Mouse (Mus musculus): ENCODE results near the gene Slc16a6.

Gene Slc16a6

GRCm38 (mm10) chr11:109485398-109486045, 12.1 kb upstream of the Slc16a6 start:
- DNase-seq: peak; percentile 91

- DNase-seq: no peak
Observed at GRCm38 (mm10) chr11:109480440-109480839, 7.0 kb upstream of the Slc16a6 start.

DNA sequence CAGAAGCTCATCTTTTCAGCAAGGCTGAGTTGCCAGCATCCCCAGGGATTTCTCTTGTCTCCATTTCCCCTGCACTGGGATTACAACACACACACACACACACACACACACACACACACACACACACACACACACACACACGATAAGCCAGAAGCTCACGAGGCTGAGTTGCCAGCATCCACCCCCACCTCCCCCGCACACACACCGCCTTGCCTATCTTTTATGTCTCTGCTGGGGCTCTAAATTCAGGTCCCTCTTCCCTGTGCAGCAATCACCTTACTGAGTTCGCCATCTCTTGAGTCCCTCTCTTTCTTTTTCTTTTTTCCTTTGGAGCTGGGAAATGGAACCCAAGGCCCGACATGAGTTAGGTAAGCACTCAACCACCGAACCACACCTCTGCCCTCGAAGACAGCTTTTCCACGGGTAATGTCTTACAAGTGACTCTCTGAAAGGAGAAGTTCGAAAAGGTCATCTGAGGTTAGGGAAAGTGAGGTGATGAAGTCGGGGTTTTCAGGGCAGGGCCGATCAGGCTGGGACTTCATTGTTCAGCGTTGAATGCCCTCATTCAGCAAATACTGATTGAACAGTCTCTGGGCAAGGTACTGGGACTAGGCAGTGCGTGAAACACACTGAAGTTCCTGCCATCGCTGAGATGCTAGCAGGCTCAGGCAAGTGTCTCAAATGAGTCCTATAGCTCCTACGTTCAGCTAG, 6.3 kb upstream of the Slc16a6 start:
- no peak for DNase-seq

- no peak for DNase-seq
Observed at GRCm38 (mm10) chr11:109477606-109478380, 4.4 kb upstream of the Slc16a6 start.

DNA sequence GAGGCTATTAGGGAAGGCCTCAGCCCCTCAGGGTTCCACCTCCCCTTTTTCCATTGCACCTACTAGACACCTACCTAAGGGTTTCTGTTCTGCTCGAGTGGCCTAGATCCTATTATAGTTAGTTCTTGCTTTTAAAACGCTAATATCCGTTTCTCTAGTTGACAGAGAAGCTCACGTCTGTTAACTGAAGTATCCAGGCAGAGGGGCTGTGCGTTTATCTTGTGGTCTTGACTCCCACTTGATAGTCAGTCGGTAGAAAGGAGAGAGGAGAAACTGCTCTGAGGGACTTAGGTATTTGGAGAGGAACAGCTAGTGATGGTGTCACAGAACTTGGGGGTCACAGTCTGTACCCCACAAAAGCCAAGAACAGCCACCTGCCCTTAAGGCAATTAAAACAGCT, 3.3 kb upstream of the Slc16a6 start:
- no peak for DNase-seq

GRCm38 (mm10) chr11:109476241-109476640, 2.8 kb upstream of the Slc16a6 start:
- no peak for DNase-seq

DNA sequence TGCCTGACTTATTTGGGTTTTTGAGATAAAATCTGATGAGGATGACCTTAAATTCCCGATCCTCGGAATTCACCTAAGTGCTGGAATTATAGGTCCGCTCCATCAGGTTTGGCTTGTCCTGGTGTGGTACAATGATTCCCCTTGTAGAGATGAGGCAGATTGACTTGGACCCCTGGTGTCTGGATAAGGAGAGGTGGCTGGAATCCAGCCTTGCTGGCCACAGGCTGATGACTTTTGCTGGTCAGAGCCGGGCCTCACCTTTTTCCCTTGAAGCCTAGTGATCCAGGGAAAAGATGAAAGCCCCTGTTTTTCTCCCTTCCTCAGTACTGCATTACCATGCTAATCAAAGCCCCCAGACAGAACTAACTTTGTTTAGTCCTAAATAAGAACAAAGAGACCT, 2.3 kb upstream of the Slc16a6 start:
- no peak for DNase-seq

DNA sequence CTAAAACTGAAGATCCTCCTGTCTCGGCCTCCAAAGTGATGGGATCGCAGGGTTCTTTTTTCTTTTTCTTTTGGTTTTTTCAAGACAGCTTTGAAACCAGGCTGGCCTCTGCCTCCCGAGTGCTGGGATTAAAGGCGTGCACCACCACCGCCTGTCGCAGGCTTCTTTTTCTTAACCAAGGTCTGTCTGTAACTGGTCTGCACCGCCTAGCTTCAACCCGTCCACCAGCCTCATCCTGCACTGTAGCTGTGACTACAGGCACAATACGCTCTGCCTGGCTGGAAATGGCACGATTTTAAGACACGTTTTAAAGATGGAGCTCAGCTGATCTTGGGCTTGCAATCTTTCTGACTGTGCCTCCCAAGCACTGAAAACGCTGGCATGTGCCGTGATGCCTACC, 1.4 kb upstream of the Slc16a6 start:
- no peak for DNase-seq

DNA sequence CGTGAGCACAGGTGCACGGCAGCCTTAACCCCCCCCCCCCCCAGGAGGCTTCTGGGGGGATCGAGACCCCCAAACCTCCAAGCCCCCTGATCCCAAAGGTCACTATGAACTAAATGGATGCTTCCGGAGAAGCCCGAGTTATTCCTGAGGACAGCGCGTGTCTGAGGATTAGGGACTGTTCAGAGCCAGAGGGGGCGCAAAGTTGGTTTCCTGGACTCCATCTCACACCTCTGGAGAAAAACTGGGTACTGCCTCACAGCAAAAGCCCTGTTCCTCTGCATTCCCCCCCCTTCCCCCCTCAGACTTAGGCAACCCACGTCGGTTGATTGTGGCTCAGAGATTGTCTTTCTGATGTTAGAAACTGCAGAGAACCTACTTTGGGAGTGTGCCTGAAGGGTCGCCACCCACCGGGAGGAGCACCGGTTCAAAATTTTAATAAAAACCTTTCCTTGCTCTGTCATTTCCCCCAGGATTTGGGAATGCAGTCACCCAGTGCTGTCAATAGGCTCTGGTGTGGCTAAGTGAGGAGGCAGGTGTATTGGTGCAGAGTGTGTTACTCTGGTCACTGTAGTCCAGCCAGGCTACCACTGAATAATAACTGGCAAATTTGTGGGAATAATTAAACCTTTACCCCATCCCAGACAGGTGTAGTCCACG, 816 bp upstream of the Slc16a6 start:
- DNase-seq: no peak

- DNase-seq: no peak
Observed at GRCm38 (mm10) chr11:109472821-109473170, 602 bp downstream of the Slc16a6 start.

DNA sequence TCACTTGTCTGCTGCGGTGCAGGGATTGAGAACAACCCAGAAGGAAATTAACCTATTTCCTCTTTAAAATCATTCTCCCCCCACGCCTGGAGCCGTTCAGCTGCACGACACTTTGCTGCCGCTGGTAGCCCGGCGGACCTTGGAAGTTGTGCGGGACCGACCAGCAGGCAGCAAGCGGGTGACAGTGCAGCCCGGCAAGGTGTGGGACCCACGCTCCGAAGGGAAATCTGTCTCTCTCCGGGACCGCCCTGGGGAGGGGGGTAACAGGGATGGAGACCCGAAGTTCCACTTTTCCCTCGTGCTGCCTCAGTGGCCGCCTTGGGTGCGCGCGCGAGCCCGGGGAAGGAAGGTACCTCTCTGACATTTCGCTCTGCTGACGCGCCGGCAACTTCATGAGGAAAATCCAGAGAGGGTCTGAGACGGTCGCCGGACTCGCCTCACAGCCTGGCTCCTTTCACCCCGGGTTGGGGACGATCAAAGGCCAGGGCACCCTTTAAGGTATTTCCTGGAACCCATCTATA, 1.2 kb downstream of the Slc16a6 start:
- peak; percentile 92 for DNase-seq

DNA sequence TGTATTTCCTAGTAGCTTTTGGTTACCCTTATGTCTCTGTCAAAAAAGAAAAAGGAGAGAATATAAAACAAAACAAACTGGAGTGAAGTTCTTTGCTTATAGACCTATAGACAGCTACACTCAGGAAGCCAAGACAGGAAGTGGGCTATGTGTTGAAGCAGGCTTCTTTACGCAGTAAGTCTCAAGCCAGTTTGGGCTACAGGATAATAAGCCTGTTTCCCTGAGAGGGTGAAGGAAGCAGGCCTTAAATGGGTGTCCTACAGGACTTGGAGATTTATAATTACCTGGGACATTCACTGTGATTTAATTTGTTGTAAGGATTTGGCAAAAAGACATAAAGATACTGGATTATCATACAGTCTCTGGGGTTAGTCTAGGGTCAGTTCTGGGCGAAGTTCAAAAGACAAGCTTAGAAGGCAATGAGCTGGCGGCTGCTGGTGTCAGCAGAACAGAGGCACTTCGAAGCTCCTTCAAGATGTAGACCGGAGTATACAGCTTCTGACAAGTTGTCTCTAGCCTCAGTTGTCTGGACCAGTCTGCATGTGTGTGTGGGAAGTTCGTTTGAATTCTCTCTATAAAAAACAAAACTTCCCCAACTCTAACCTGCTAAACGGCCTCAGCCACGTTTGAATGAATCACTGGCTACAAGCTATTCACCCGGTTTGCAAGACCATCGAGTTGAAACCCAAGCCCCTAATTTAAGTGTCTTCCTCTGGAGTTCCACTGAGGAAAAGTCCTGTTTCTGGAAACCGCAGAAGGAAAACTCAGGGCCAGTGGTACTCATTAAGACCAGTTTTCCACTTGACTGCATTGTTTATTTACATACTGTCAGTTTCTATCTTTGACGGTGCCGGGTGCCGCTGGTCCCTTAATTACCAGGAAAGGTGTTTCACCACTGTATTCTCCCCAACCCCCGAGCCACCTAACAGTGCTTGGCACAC, 2.2 kb downstream of the Slc16a6 start:
- DNase-seq: no peak

DNA sequence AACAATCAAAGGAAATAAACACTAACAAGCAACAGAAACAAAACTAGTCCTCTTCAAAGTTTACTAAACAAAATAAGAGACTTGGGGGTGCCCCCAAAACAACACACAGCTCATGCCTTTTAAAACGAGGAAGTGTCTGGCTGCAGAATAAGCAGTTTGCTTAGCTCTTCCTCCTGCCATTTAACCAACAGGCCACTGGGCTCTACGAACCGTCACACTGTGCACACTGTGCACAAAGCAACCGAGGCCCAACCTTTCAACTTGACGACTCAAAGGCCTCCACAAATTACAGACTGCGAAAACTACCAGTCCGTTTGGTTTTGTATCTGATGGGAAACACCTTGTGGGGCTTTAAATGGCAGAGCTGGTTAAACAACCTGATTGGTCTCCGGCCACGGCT, 3.2 kb downstream of the Slc16a6 start:
- DNase-seq: no peak

- DNase-seq: no peak
Observed at GRCm38 (mm10) chr11:109468133-109468532, 5.3 kb downstream of the Slc16a6 start.

DNA sequence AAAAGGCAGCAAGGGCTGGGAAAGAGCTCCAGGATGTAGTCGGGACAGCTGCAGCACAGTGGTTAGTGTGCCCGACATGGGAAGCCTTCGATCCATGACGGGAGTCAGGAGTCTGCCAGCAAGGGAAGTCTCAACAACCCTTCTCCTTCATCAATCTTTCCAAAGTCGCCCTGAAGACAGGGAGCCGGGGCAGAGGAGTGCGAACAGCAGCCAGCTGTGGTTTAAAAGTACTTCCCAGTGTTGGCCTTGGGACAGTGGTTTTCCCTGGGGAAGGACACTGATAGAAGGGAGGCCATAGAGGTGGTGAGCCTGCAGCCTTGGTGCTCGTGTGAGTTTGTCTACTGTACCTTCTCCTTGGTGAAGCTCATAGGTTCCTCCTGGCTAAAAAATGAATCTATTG, 6.4 kb downstream of the Slc16a6 start:
- peak; percentile 92 for DNase-seq

- DNase-seq: no peak
Observed at GRCm38 (mm10) chr11:109465068-109465467, 8.3 kb downstream of the Slc16a6 start.

DNA sequence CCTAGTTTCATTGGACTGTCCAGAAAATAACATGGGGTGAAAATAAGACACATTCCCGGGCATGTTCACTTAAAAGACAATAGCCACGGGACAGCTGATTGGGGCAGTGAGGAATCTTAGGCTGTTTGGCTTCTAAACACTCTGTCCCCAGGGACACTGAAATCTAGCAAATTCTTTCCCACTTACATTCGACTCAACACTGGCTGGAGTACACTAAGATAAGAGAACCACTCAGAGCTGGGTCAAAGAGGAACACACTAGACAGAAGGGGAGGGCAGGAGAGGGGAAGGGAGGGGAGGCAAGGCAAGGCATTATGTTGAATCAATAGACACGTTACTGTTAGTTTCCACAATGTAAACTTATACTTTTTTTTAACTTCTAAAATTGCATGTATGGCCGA, 12.8 kb downstream of the Slc16a6 start:
- DNase-seq: peak; percentile 94

- no peak for DNase-seq
Observed at GRCm38 (mm10) chr11:109458165-109458564, 15.2 kb downstream of the Slc16a6 start.

- no peak for DNase-seq
Observed at GRCm38 (mm10) chr11:109456261-109456660, 17.1 kb downstream of the Slc16a6 start.

- no peak for DNase-seq
Observed at GRCm38 (mm10) chr11:109451169-109451568, 22.2 kb downstream of the Slc16a6 start.

DNA sequence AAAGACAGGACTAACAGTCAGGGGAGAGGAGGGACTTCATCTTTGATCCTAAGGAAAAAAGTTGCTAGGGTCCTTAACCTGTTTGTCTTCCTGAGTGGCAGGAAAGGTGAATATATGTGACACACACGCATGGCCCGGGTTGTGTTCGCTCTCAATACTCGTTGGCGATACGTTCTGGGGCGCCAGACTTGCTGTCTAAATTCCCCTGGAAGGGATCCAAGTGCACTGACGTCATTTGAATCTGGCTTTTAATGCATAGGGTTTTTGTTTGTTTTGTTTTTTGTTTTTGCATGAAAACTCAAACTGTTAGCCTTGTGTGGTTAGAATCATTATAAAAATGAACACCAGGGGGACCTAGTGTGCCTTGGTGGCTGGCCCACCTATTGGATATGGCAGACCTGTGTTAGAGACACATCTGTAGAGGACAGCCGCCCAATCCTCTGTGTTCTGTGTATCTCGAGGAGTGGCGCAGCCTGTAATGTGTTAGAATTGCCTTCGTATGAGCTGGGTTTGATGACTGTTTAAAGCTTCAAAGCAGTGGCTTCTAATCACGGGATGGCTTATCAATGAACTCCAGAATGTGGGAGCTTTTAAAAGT, 27.9 kb downstream of the Slc16a6 start:
- no peak for DNase-seq

DNA sequence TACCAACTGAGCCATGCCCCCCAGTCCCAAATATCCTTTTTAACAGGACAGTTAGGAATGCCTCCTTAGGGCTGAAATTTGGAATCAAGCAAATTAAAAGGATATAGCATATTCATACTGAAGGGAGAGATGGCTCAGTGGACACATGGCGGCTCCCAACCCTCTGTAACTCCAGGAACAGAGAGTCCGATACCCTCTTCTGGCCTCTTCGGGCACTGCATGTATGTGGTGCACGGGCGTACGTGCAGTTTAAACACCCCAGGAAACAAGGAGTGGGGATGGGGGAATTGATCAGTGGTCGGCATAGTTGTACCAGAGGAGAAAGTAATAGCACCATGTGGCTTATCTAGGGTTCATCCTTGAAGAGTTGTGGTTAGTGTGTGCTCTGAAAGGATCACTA, 28.8 kb downstream of the Slc16a6 start:
- DNase-seq: no peak
